Mouse (Mus musculus) heart, embryonic 13.5 days (tissue): ENCODE data around the gene Fnd3c2. TPM values are rescaled to one million over a fixed set of nuclear protein-coding genes. Genes with fewer than 3 reads are reported as not detected.
A peak's percentile ranks its signal among the peaks of the same experiment; 100 is the strongest.
"Not testable (repeated sequence)": the region's sequence is repeated elsewhere in the genome, so short reads cannot be mapped to it uniquely, and the experiment has no call there.

Source experiments
- ATAC-seq: fragments of 200-750 bp; cut with Nextera tagmentation; 2 replicates; pipeline ENCODE4 v1.8.0; 2017; ENCODE audit warnings: moderate TSS enrichment; ENCODE audit not compliant: insufficient number of reproducible peaks, low FRiP score, low TSS enrichment; ENCODE audit errors: extremely low read depth
- H3K27ac ChIP-seq: fragments of 300-500 bp; sonication (generic); replicated peaks from 2 replicates; pipeline ENCODE4 v1.5.1; 2015; ENCODE audit warnings: moderate library complexity, mild to moderate bottlenecking, inconsistent platforms
- H3K27me3 ChIP-seq: fragments of 300-500 bp; sonication (generic); replicated peaks from 2 replicates; pipeline ENCODE4 v1.6.1; 2015; ENCODE audit warnings: mild to moderate bottlenecking, inconsistent platforms
- H3K36me3 ChIP-seq: fragments of 300-500 bp; sonication (generic); 2 replicates; pipeline ENCODE4 v1.6.1; 2015; ENCODE audit warnings: mild to moderate bottlenecking, inconsistent platforms
- H3K4me1 ChIP-seq: fragments of 300-500 bp; sonication (generic); 2 replicates; pipeline ENCODE4 v1.6.1; 2015; ENCODE audit warnings: inconsistent platforms
- H3K4me2 ChIP-seq: fragments of 300-500 bp; sonication (generic); 2 replicates; pipeline ENCODE4 v1.6.1; 2015; ENCODE audit warnings: inconsistent platforms, mild to moderate bottlenecking, moderate library complexity
- H3K4me3 ChIP-seq: fragments of 300-500 bp; sonication (generic); 2 replicates; pipeline ENCODE4 v1.5.1; 2015; ENCODE audit warnings: moderate library complexity, mild to moderate bottlenecking, inconsistent platforms
- H3K9ac ChIP-seq: fragments of 300-500 bp; sonication (generic); 2 replicates; pipeline ENCODE4 v1.6.1; 2015; ENCODE audit warnings: inconsistent platforms, mild to moderate bottlenecking, moderate library complexity
- H3K9me3 ChIP-seq: fragments of 300-500 bp; sonication (generic); 2 replicates; pipeline ENCODE4 v1.6.1; 2016; ENCODE audit warnings: inconsistent platforms
- WGBS: fragments of 180-500 bp; shearing (Covaris S2); methylation state at CpG from one replicate; pipeline ENCODE4 v1.1.7; 2015; ENCODE audit warnings: mixed read lengths; 5-methylcytosine and 5-hydroxymethylcytosine counted together
- polyA plus RNA-seq: library from polyadenylated mRNA; unstranded; fragments of >200 nt; fragmentation: Nextera tagmentation; extraction: Ambion mirVana; gene quantifications from 2 replicates; pipeline ENCODE4 v1.2.1, GENCODE M21; 2015

Gene Fnd3c2
- not detected in 2 replicates for polyA plus RNA-seq

GRCm38 (mm10) chrX:106255276-106255675, at the start of gene Fnd3c2:
Fnd3c2 (minus strand) TSS chrX:106255376.
- Histone ChIP-seq H3K4me2 (no peak within 1 kb of the TSS), H3K4me3 (no peak within 1 kb of the TSS), H3K36me3 (no peaks in the 10 kb centered on the region), H3K9me3 (no peaks in the 10 kb centered on the region), H3K27ac (no peak within 1 kb of the TSS), H3K4me1 (no peaks in the 10 kb centered on the region), H3K9ac (no peak within 1 kb of the TSS), H3K27me3 (no peaks in the 10 kb centered on the region)
- ATAC-seq, result no peak
- 61% methylated on average over 4 of the region's 4 CpGs for WGBS

DNA sequence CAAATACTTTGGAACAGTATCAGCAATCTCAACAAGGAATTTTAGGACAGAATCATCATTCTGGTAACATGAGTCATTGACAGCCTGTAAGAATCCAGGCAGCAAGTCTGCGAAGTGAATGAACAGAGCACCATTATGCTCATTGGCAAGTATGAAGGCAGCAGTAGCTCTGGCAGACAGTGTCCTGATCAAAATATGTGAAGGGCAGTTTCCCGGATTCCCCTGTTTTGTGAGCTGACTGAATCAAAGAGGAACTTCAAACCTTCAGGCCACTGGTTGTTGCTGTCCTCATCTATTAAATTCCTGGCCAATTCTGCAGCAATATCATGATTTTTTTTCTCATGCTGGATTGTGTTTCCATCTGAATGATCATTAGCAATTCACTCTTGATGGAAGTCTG, 29.3 kb upstream of the Fnd3c2 start:
- WGBS, result 69% methylated on average over 2 of the region's 2 CpGs
- H3K36me3 ChIP-seq, result no peaks in the 10 kb centered on the region
- no peak overlapping the region for H3K4me2 ChIP-seq
- no peaks in the 10 kb centered on the region for H3K4me1 ChIP-seq
- no peak for ATAC-seq
- no peak overlapping the region for H3K27ac ChIP-seq
- H3K4me3 ChIP-seq, result no peak overlapping the region
- H3K9ac ChIP-seq, result no peak overlapping the region
- H3K27me3 ChIP-seq, result no peaks in the 10 kb centered on the region
- H3K9me3 ChIP-seq, result no peaks in the 10 kb centered on the region

DNA sequence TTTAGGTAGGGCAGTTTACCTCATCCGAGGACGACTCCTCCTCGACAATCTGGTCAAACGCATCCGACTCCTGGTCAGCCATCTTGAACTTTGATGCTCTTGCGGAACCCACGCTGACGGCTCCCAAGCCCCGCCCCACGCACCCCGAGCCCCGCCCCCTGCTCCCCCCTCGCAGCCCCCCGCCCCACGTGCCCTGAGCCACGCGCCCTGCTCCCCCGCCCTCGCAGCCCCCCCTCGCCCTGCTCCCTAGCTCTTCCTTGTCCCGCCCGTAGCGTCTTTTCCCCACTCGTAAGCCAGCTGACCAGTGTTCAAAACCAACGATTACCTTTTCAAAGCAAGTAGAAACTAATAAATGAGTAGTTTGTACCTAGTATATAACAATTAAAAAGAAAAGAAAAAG, 34.1 kb downstream of the Fnd3c2 start, which contains the start of gene Taf9b:
TSS of gene Taf9b (minus strand) at position 101 of the 400 bp plus-strand sequence.
- no peak for ATAC-seq
- peak within 1 kb of the TSS; percentile 67 for H3K4me3 ChIP-seq
- peak within 1 kb of the TSS; percentile 65 for H3K4me2 ChIP-seq
- no peak within 1 kb of the TSS for H3K27ac ChIP-seq
- H3K4me1 ChIP-seq, result no peaks in the 10 kb centered on the region
- peaks cover 4% of the 10 kb centered on the region; the same call in 1 of the 2 replicates for H3K9me3 ChIP-seq
- no peak within 1 kb of the TSS for H3K9ac ChIP-seq
- H3K27me3 ChIP-seq, result no peaks in the 10 kb centered on the region
- WGBS, result 85% methylated on average over 25 of the region's 25 CpGs
- H3K36me3 ChIP-seq, result 0 out of 2 replicates have a peak, but pooled peaks cover 2% of the 10 kb centered on the region

DNA sequence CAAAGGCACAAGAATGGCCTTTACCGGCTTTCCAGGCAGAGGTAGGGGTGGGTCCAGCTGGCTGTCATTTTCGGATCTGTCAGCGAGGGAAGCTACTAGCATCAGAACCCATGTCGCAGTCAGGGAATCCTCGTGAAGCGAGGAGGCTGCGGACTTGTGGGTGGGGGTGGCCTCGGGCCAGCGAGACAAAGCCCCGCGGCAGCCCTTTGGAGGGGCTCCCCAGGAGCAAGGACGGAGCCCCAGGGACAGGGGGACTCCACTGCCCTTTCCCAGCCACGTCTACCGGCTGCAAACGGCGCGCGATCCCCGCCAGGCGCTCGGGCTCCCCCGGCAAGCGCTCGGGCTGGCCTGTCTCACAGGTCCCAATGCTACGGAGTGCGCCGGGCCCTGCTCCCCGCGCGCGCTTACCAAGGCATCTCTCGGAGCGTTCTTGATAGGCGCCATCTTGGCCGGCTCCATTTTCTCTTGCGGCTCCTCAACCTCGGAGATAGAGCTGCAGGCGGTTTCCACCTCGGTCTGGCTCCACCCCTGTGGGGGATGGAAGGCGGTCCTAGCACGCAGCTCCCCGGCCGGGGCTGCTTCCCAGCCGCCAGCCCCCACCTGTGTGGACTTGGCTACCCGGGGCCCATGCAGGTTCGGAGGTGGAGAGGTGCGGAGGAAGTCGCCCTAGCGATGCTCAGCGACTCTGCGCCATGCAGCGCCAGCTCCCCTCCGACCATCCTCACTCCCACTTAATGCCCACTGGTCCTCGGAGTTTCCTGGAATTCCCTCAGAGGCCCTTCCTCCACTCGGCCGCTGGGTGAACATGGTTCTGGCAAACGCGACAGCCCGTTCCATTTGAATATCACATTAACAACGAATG, 35.8 kb downstream of the Fnd3c2 start:
- 20% methylated on average over 50 of the region's 60 CpGs for WGBS

GRCm38 (mm10) chrX:106209100-106209499, 46.1 kb downstream of the Fnd3c2 start:
- Histone ChIP-seq H3K9ac (no peak overlapping the region), H3K27me3 (no peaks in the 10 kb centered on the region), H3K36me3 (peaks cover 12% of the 10 kb centered on the region; the same call in 1 of the 2 replicates), H3K27ac (no peak overlapping the region), H3K4me2 (no peak overlapping the region), H3K9me3 (no peaks in the 10 kb centered on the region), H3K4me1 (no peaks in the 10 kb centered on the region), H3K4me3 (no peak overlapping the region)
- WGBS, result 80% methylated on average over 2 of the region's 2 CpGs
- no peak for ATAC-seq

More for the DNA sequence above, 35.8 kb downstream of the Fnd3c2 start:
- no peaks in the 10 kb centered on the region for H3K4me1 ChIP-seq
- H3K27ac ChIP-seq, result peak overlapping the region; percentile 74
- H3K27me3 ChIP-seq, result no peaks in the 10 kb centered on the region
- peak overlapping the region; percentile 65 for H3K4me2 ChIP-seq
- peak overlapping the region; percentile 84 for H3K9ac ChIP-seq
- 0 out of 2 replicates have a peak, but pooled peaks cover 5% of the 10 kb centered on the region for H3K36me3 ChIP-seq
- H3K4me3 ChIP-seq, result peak overlapping the region; percentile 67
- ATAC-seq, result peak; percentile 77; the same call in 1 of the 2 replicates
- peaks cover 4% of the 10 kb centered on the region; the same call in 1 of the 2 replicates for H3K9me3 ChIP-seq

- ATAC-seq, result no peak
These were observed 56.3 kb downstream of the Fnd3c2 start for GRCm38 (mm10) chrX:106198904-106199303.

DNA sequence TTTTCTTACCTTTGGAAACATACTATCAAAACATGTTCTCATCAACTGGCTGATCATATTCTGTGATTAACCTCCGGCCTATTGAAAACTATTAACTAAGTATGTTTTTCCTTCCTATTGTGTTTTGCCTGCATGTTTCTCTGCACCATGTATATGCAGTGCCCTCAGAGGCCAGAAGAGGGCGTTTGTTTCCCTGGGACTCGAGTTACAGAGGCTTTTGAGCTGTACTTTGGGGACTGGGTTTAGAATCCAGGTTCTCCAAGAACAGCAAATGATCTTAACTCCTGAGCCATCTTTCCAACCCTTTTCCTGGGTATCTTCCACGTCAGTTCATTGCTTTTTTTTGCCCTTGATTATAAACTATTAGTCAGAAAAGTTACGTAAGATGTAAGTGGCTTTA, 57.9 kb downstream of the Fnd3c2 start:
- peaks cover 94% of the 10 kb centered on the region for H3K36me3 ChIP-seq

More at GRCm38 (mm10) chrX:106198904-106199303, 56.3 kb downstream of the Fnd3c2 start:
- Histone ChIP-seq H3K36me3 (peaks cover 93% of the 10 kb centered on the region), H3K4me1 (no peaks in the 10 kb centered on the region), H3K4me2 (no peak overlapping the region), H3K27me3 (no peaks in the 10 kb centered on the region), H3K4me3 (no peak overlapping the region), H3K27ac (no peak overlapping the region), H3K9me3 (no peaks in the 10 kb centered on the region), H3K9ac (no peak overlapping the region)
- 76% methylated on average over 5 of the region's 5 CpGs for WGBS

GRCm38 (mm10) chrX:106194361-106194760, 60.8 kb downstream of the Fnd3c2 start:
- ATAC-seq, H3K9me3 ChIP-seq, H3K4me2 ChIP-seq, H3K27me3 ChIP-seq, H3K9ac ChIP-seq, H3K4me3 ChIP-seq, H3K4me1 ChIP-seq, H3K27ac ChIP-seq: not testable (repeated sequence)
- WGBS, result 82% methylated on average over 6 of the region's 6 CpGs
- peaks cover 77% of the 10 kb centered on the region for H3K36me3 ChIP-seq

More for the DNA sequence above, 57.9 kb downstream of the Fnd3c2 start:
- Histone ChIP-seq H3K4me2 (no peak overlapping the region), H3K4me3 (no peak overlapping the region), H3K9ac (no peak overlapping the region), H3K27me3 (no peaks in the 10 kb centered on the region), H3K4me1 (no peaks in the 10 kb centered on the region), H3K27ac (no peak overlapping the region), H3K9me3 (no peaks in the 10 kb centered on the region)
- no peak for ATAC-seq
- WGBS, result 58% methylated on average over 5 of the region's 5 CpGs

- Histone ChIP-seq H3K4me1 (peaks cover 15% of the 10 kb centered on the region), H3K9ac (peak overlapping the region; percentile 80), H3K4me3 (peak overlapping the region; percentile 61), H3K36me3 (peaks cover 36% of the 10 kb centered on the region), H3K9me3 (no peaks in the 10 kb centered on the region), H3K4me2 (peak overlapping the region; percentile 69), H3K27me3 (no peaks in the 10 kb centered on the region), H3K27ac (no peak overlapping the region)
- ATAC-seq, result no peak
- 30% methylated on average over 4 of the region's 4 CpGs for WGBS
These were observed 65.1 kb downstream of the Fnd3c2 start for GRCm38 (mm10) chrX:106190091-106190490.

- no peaks in the 10 kb centered on the region for H3K9me3 ChIP-seq
- H3K4me2 ChIP-seq, result peak overlapping the region; percentile 69
- H3K27ac ChIP-seq, result peak overlapping the region; percentile 84
- H3K4me3 ChIP-seq, result peak overlapping the region; percentile 61
- no peaks in the 10 kb centered on the region for H3K27me3 ChIP-seq
- no peak for ATAC-seq
- peaks cover 29% of the 10 kb centered on the region for H3K36me3 ChIP-seq
- H3K4me1 ChIP-seq, result peaks cover 16% of the 10 kb centered on the region
- H3K9ac ChIP-seq, result peak overlapping the region; percentile 80
- 29% methylated on average over 5 of the region's 5 CpGs for WGBS
These were observed 65.8 kb downstream of the Fnd3c2 start for GRCm38 (mm10) chrX:106189356-106189755.

DNA sequence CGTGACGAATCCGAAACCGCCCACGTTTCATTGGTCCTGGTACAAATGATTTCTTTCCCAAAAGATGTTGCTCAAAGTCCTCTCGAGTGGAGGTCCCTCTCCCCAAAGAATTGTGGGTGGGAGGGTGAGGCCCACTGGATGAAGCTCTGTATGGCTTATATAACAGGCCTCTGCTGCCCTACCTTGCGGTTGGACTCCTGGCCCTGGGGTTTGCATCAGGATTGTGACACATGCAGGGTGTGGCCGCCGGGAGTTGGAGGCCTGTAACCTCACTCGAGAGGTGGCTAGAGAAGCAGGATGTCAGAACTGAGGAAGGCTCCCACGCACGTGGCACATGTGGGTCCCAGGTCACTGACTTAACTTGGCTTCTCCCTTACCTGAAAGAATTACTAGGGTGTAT, 67.4 kb downstream of the Fnd3c2 start:
- H3K27ac ChIP-seq, result peak overlapping the region; percentile 84
- H3K9me3 ChIP-seq, result no peaks in the 10 kb centered on the region
- H3K4me1 ChIP-seq, result peaks cover 19% of the 10 kb centered on the region
- H3K4me2 ChIP-seq, result peak overlapping the region; percentile 69
- H3K4me3 ChIP-seq, result peak overlapping the region; percentile 61
- WGBS, result 11% methylated on average over 12 of the region's 12 CpGs
- H3K36me3 ChIP-seq, result peaks cover 15% of the 10 kb centered on the region
- H3K27me3 ChIP-seq, result no peaks in the 10 kb centered on the region
- no peak for ATAC-seq
- peak overlapping the region; percentile 80 for H3K9ac ChIP-seq
